Mouse (Mus musculus): ENCODE results near the gene Ankrd54. TPM values are rescaled to one million over a fixed set of nuclear protein-coding genes. Genes with fewer than 3 reads are reported as not detected.
"Not testable (repeated sequence)": the region's sequence is repeated elsewhere in the genome, so short reads cannot be mapped to it uniquely, and the experiment has no call there.

Gene Ankrd54
- total RNA-seq, 4 experiments from 2014 or later: 16.5 to 20.1 (median 18.4) TPM

DNA sequence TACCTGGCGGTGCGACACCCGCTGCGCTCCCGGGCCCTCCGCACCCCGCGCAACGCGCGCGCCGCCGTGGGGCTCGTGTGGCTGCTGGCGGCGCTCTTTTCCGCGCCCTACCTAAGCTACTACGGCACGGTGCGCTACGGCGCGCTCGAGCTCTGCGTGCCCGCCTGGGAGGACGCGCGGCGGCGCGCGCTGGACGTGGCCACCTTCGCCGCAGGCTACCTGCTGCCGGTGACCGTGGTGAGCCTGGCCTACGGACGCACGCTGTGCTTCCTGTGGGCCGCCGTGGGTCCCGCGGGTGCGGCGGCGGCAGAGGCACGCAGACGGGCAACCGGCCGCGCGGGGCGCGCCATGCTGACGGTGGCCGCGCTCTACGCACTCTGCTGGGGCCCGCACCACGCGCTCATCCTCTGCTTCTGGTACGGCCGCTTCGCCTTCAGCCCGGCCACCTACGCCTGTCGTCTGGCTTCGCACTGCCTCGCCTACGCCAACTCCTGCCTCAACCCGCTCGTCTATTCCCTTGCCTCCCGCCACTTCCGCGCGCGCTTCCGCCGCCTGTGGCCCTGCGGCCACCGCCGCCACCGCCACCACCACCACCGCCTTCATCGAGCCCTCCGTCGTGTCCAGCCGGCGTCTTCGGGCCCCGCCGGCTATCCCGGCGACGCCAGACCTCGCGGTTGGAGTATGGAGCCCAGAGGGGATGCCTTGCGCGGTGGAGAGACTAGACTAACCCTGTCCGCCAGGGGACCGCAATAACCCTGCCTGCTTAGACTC is 19.8 kb downstream of the Ankrd54 start:
- peak in 1 of 2 experiments; percentile 57 for DNase-seq (ENCODE audit: low spot score in 2 of 2)

DNA sequence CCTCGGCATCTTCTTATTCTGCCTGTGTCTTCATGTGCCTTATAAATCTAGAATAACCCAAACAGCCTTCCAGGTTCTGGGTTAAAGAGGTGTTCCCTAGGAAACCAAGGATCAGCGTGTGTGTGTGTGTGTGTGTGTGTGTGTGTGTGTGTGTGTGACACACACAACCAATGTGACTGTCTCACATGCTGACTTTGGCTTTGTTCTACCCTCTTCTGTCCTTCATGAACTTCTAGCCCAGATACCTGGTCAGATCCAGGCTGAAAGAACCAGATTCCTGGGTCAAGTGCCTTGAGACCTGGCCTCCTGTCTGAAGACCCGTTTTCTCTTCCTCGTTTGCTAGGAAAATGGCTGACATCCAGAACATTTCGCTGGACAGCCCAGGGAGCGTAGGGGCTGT is 21.1 kb downstream of the Ankrd54 start, which contains the start of gene Galr3:
Galr3 (plus strand) TSS at position 301 of the 400 bp plus-strand sequence.
- DNase-seq (ENCODE audit: low spot score in 2 of 2): no peak

DNA sequence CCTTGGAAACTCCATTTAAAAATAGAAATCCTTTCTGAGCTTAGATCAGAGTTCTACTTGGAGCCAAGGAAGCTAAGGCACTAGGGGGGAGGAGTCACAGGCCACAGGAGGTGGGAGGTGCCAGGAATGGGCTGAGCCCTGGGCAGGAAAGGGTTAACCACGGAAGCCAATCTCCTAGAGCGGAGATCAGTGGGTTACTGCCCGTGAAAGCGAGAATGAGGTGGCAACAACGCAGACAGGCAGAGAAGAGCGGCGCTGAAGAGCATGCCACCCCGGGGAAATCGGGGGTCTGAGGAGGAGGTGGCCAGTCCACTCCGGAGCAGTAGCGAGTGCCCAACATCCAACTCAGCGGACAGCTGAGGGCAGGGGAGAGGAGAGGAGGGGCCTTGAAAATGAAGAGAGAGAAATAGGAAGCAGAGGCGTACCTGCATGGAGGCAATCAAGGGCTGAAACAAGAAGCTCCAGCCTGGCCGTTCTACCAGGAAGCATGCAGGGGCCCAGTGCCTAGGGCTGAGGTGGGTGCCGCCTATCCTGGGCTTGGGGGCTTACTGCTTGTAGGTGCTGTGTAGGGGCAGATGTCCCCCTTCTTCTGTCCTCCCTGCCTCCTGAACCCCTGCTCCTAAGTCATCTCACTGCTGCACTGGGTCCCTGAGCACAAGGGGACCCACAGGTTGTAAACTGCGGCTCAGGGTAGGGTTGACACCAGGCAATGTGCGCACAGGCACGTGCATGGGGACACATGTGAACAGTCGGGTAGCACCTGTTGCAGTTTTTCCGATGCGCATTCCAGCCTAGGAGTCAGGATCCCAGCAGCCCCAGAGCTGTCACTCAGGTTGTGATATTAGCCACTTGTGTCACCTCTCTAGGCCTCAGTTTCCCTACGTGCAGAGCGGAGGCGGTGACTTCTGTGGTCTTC is 21.9 kb downstream of the Ankrd54 start:
- no peak for DNase-seq (ENCODE audit: low spot score in 2 of 2)

DNA sequence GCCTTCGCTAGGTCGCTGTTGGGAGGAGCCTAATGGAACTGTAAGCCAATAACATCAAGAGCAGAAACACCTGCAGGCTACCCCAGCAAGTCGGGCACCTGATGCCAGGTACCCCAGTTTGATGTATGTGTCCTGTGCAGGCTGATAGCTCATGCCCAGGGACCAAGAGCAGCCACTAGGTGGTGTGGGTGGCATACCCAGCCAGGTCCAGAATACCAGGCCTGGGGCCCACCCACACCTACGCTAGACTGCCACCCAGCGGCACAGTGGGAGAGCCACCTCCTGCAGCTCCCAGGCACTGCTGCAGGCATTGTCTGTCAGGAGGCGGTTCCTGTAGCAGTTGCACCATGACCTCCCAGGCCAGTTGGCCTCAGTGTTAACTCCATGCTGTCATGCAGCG is 23.8 kb downstream of the Ankrd54 start:
- DNase-seq (ENCODE audit: low spot score in 2 of 2): peak in 1 of 2 experiments; percentile 55

DNA sequence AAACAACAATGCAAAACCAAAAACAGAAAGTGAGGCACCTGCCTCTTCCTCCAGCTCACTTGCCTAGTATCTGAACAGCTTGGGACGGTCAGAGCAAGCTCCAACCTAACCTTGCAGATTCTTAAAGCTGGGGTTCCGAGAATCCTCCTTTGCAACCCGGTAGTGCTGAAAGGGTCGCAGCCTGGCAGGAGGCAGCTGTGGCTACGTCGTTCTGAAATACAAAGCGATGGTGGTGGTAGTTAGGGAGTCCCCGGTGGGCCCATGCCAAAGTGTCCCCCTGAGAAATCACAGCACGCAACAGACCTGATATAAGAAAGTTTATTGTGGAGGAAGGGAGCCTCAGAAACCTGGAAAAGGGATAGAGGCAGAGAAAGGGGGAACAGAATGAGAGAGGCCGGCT is 24.4 kb downstream of the Ankrd54 start:
- no peak for DNase-seq (ENCODE audit: low spot score in 2 of 2)

DNA sequence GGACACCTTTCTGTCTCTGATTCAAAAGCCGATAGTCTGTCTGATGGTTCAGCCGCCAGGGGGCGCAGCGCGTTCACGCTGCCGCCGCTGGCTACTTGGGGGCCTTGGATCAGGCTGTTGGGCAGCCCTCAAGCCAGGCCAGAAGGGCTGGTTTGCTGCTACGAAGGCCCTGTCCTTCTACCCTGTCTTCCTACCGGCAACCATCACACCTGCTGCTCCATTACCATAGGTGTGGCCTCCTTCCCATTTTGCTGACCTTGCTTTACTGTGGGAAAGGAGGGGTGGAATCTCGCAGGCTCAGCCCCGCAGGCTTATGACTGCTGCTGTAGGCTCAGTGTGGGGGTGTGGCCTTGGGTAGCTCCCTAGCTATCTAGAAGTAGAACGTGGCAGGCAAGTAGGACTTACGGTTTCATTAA is 24.8 kb downstream of the Ankrd54 start:
- DNase-seq (ENCODE audit: low spot score in 2 of 2): peak in 1 of 2 experiments; percentile 69

DNA sequence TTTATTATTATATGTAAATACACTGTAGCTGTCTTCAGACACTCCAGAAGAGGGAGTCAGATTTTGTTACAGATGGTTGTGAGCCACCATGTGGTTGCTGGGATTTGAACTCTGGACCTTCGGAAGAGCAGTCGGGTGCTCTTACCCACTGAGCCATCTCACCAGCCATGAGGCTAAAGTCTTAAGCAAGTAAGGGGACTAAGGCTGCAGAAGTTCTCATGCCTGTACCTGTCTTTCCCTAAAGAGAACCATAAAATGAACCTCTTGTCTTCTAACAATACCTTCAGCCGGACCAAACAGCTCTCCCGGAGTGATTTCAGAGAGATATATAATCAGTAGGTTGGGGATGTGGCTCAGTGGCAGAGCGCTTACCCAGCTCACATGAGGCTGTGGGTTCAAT is 30.8 kb downstream of the Ankrd54 start:
- DNase-seq (ENCODE audit: low spot score in 2 of 2): not testable (repeated sequence)

DNA sequence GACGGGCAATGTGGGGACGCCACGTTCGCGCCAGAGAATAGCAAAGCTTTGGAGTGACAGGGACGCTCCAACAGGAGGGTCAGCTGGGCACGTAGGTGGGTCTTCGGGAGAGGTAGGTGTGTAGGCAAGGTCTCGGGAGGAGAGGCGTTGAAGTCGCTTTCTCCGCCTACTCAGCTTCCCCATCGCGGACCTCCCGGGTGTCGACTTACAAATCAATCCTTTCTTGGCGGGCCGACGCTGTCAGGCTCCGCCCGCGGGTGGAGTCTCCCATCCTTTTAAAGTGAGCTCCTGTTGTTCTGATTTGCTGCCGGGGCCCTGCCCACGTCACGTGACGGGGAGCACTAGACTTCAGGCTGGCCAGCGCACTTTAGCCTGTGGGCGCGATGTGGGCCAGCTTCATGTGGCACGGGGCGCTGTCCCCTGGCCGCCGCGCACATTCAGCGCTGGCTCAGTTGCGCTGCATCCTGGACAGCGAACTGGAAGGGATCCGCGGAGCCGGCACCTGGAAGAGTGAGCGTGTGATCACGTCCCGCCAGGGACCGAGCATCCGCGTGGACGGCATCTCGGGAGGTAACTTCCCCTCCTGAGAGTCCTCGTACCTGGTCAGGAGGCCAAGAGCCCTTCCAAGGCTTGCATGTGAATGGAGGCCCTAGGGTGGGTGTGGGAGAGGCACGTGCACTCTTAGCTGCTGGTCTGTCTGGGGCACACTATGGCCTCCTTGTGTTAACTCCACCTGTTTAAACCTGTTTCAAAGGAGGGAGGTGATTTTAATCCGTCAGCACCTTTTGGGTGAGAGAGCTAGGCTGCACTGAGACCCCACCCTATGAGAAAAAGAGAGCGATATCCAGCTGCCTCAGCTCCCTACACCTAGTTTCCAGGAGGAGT is 31.9 kb downstream of the Ankrd54 start:
- peak; percentile 59 to 90 for DNase-seq (ENCODE audit: low spot score in 2 of 2)

DNA sequence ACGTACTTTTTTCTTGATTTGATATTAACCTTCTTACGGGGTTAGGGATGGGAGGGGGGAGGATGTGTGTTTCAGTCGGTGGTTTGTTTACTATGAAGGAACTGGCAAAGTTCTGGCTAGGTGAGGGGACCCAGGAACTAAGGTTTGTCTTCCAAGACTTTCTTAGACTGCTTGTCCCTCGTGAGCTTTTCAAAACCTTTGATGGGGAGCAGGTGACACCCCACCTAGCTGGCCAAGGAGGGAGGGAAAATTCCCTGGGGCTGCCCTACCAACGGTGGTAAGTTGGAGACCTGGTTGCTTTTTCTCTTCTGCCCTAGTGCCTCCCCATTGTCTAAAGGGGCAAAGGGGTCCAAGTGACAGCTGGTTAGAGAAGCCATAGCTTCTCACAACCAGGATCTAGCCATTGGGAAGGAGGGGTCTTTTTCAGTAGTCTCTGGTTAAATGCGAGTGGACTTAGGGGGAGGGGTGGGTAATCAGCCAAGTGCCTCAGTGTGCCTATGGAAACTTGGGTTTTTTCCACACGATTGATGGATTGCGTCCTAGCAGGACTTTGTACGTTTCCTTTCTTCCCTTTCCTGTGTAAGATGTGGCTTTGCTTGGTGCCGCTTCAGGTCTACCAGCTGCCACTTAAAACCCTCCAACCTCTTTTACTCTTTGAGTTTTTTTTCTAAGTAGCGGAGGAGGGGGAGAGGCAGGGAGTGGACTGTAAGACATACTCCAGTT is 33.0 kb downstream of the Ankrd54 start:
- DNase-seq (ENCODE audit: low spot score in 2 of 2): no peak

DNA sequence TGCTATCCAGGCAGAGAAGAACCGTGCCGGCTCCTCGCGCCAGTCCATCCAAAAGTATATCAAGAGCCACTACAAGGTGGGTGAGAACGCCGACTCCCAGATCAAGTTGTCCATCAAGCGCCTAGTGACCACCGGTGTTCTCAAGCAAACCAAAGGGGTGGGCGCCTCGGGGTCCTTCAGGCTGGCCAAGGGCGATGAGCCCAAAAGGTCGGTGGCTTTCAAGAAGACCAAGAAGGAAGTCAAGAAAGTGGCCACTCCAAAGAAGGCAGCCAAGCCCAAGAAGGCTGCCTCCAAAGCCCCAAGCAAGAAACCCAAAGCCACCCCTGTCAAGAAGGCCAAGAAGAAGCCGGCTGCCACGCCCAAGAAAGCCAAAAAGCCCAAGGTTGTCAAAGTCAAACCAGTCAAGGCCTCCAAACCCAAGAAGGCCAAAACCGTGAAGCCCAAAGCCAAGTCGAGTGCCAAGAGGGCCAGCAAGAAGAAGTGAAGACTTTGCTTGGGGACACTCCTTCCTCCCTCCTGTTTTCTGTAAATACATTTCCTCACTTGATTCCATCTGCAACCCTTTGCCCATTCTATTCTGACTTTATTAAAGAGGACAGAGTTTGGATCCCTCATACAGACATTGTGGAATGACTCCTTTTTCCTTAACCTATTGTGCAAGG is 33.7 kb downstream of the Ankrd54 start:
- no peak for DNase-seq (ENCODE audit: low spot score in 2 of 2)

DNA sequence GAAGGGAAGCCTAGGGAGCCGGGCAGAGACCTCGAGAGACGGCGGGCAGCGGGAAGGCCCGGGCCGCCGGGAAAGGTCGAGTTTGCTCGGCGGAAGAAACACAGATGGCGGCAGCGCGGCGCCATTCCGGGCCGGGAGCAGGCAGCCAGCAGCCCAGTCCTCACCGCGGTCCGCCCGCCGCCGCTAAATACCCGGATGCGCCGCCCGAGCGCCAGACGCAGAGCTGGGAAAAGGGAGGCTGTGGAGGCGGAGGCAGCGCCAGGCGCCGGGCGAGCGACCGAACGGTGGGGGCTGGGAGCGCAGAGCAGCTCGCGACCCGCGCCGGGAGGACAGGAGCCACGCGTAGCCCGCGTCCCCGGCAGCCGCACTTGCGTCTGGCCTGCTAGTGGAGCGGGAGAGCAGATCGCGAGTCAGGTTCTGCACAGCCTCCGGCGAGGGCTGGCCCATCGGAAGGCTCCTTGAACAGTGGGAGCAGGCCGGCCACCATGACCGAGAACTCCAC is 34.4 kb downstream of the Ankrd54 start, which contains the start of gene H1f0:
H1f0 (plus strand) TSS at position 214 of the 502 bp plus-strand sequence.
- peak; percentile 89 to 90 for DNase-seq (ENCODE audit: low spot score in 2 of 2)

DNA sequence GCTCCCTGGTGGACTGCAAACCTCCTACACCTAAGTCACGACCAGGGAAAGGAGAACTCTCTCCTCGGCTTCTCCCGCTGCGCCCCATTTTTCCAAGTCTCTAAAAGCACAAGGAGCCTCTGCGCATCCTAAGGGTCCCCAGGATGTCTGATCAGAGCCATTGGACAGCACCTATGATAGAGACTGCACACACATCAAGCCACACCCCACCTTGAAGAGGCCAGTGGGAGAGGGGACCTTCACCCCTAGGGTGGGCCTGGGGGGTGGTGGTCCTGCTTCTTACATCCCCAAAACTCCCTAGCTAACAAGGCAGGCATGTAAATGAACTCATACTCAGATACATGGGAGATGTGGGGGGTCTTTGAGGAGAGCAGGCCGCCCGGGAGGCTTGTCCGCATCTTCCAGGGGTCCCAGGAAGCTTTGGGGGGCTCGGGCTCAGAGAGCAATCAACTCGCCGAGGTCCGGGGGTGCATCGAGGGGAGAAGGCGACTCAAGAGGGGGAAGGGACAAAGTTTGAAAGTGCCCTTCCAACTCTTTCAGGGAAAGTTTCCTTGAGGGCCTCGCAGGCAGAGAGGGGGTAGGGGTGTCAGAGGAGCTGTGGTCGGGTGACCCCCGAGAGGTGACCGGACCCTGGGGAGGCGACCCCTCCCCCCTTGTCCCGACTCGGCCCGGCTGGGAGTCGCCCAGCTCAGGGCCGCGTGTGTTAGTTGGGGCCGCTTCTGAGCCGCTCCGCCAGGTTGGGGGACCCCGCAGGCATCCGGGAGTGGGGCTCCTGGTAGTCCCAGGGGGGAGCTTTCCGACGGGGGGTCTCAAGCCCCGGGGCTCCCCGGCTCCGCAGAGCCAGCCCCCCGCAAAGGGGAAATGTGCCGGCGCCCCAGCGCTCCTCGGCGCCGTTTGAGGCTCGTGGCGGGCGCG is 35.1 kb downstream of the Ankrd54 start:
- DNase-seq (ENCODE audit: low spot score in 2 of 2): no peak

DNA sequence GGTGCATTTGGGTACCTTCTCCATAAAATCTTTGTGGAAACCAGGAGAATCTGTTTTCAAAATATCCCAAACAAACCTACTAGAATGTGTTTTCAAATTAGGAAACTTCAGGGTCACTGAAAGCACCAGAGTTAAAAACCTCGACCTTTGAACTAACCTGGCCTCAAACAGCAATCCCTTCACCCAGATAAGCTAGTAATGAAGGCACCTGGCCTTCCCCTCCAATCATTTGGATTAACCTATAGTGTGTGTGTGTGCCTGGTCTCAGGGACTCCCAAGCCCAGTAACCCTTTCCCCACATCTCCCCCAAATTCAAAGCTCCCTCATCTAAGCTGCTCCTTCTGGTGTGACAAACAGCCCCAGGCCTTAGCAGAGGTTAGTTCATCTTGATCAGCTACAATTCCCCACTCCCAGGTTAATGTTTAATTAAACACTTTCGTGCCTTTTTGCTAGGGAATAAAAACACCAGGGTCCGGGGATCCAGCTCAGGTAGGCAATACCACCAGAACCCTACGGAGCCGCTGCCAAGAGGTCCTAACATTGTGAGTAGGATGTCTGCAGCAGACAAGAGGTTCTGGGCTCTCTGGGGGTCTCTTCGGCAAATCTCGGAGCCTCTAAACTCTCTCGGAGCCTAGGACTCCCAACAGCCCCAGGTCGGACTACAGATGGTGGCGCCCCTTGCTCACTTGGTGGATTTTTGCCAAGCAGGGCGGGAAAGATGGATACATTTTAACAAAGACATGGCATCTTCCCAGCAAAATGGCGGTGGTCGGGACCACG is 36.0 kb downstream of the Ankrd54 start:
- DNase-seq (ENCODE audit: low spot score in 2 of 2): no peak

DNA sequence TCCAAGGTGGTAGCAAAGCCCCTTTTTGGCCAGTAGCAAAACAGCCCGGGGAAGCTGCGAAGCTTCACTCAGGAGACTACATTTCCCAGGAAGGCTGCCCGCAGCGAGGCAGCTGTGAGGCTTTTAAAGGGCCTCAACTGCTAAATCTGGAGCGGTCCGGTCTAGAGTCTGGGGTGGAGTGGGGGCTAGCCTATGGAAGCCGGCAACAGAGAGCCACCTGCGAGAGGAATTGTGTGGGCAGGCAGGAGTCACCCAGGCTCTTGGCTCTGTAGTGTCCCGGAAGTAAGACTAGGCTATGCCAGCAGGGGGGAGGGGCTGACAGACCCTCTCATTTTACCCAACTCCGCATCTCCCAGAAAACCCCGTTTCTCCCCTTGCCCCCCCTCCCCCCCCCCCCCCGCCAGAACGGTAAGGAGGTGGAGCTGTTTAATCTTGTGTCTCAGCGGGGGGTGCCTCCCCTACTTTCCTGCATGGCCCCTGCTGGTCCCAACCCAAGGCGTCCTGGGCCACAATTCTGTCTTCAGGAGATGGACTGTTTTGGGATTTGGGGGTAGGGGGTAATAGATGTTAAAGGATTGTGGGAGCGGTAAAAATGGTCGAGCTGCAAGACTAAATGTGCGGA is 36.9 kb downstream of the Ankrd54 start:
- DNase-seq (ENCODE audit: low spot score in 2 of 2): no peak

DNA sequence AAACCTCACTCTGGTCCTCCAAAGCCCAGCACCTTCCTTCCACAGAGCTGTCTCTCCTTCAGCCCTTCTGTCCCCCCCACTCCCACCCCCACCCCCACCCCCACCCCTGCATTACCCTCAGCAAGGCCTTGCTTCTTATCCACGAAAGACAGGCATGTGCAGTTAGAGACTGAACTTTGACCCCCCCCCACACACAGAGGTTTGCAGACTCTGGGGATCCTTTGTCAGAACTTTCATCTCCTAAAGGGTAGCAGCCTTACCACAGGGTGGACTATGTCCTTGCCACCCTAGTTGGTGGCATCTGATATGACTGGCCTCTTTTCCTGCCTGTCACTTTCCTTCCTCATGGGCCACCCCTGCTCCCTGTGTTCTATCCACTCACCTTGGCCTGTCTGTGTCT is 39.3 kb downstream of the Ankrd54 start:
- no peak for DNase-seq (ENCODE audit: low spot score in 2 of 2)

DNA sequence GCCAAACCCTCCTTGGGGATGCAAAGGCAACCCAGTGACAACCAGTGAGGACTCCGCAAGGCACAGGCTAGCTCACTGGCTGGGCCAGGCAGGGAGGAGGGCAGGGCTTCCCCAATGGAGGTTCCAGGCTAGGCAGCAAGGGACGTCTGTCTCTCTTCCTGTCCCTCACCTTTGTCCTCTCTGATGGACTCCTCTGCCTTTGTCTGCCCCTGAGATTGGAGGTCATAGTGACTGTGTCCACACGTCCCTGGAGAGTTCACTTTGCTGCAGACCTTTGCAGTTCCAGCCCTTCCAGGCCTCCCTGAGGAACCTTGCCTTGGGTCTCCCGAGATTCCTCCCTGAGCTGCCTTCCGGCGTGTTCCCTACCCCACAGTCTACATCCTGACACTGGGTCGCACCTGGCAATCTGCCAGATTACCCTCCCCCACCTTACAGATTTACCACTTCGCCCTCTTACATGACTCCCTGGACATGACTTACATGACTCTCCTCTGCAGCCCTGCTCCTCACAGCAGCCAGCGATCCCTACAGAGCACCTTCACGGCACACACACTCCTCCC is 39.9 kb downstream of the Ankrd54 start:
- DNase-seq (ENCODE audit: low spot score in 2 of 2): no peak

DNA sequence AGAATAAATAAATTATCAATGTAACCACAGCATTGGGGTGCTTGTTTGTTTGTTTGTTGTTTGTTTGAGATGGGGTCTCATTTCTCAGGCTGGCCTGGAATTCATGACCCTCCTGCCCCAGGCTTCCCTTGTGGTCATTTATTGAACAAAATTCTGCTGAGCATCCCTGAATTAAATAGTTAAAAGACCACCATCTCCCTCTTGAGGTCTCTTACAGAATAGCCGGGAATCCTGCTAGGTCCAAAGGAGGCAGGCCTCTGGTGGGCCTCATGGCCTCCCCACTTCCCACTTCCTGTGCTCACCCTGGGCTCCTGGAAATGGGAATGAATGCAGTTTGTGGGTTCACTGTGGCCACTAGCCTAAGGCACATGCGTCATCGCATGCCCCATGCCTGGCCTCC is 43.8 kb downstream of the Ankrd54 start:
- no peak for DNase-seq (ENCODE audit: low spot score in 2 of 2)

All from left cerebral cortex, adult 8-10 months (tissue).